Mouse (Mus musculus) left cerebral cortex, postnatal 36 days (tissue): Measurements from ENCODE around the gene Rpl3. TPM values are rescaled to one million over a fixed set of nuclear protein-coding genes. Genes with fewer than 3 reads are reported as not detected.

ENCODE experiments used
- DNase-seq, 2 experiments: peaks; one replicate each; pipeline ENCODE4 v3.0.0; 2021 to 2022; ENCODE audit warnings: low spot score in 2 of 2, mixed read lengths in 1 of 2
- intact Hi-C: fragments of 180-260 bp; cut with DNase I; formaldehyde crosslinking; loops from one replicate; pipeline ENCODE4 v1.15.1; 2025
- microRNA-seq: library from miRNA; unstranded; fragments of <30 nt; microRNA quantifications from one replicate; pipeline ENCODE4 v1.2.0, GENCODE M21; 2022
- total RNA-seq, 2 experiments: library from RNA; stranded (reverse); gene quantifications; 2 replicates each; pipeline ENCODE4 v1.2.3; 2021

Gene Rpl3
- total RNA-seq, 2 experiments from 2014 or later: 416 to 501 TPM

DNA sequence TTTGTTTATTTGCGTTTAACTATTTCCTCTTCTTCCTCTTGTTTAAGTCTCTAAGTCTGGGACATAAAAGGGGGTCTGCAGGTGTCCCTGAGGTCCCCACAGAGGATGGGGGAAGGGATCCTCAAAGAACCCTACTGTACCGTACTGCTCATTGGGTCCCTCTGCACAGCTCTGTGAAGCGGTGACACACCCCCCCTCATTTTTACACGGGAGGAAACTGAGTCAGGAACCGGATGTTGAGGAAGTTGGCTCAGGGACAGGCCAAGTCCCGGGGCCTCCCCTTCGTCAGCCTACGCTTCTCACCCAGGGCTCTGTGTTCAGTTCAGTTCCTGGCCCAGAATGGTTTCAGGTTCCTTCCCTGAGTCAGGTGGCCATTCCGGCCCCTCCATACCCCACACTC lies 39.9 kb downstream of the Rpl3 start:
- no peak for DNase-seq

GRCm38 (mm10) chr15:80051092-80051761 lies 40.4 kb downstream of the Rpl3 start:
- intact Hi-C loops: no loop called here
- DNase-seq: no peak

More for the DNA sequence above, 39.9 kb downstream of the Rpl3 start:
- intact Hi-C loops: no loop called here

DNA sequence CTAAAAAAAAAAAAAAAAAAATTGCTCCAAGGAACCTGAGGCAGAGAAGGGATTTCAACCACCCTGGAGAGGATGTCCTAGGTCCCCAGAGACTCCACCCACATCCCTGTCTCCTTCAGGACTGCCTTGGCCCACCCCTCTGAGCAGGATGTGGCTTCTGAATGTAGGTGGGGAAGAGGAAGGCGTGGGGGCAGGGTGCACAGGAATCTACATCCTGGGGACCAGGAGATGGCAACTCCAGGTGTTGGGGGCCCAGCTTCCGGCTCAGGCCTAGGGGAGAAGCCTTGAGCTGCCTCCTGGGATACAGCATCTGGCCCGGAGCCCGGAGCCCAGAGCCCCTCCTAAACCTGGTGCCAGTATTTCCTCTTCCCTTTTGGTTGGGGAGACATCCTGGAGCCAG lies 41.6 kb downstream of the Rpl3 start:
- intact Hi-C loops: no loop called here
- DNase-seq: no peak

DNA sequence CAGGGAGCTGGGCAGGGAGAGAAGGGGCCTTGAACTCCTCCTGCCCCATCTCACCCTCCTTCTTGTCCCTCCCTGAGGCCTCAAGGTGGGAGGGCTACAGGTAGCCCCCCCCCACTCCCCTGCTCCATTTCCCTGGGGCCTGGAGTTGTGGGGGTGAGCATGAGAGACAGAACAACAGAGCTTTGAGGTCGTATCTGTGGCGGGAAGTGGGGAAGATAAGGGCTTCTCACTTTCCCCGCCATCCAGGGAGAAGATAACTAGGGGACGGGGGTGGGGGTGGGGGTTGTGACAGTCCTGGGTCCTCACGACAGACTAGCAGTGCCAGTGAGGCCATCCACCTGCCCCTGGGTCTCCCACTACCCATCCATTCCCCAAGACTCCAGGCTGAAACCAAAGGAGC lies 43.7 kb downstream of the Rpl3 start:
- intact Hi-C loops: no loop called here
- no peak for DNase-seq

DNA sequence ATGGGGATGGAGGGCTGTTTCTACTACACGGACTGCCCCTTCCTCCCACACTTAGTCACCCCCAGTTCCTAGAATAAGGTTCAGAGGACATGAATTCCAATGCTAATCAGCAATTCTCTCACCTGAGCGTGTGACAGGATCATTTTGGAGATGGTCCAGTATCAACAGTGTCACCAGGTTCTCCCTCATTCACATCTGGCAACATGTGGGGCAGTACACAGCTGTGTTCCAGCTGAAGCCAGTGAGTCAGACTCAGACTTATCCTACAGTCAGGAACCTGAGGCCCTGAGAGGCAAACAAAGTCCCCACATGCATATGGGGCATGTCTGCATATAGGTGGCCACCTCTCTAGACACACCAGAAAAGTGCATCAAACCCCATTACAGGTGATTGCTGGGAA lies 44.4 kb downstream of the Rpl3 start:
- intact Hi-C loops: no loop called here
- no peak for DNase-seq

DNA sequence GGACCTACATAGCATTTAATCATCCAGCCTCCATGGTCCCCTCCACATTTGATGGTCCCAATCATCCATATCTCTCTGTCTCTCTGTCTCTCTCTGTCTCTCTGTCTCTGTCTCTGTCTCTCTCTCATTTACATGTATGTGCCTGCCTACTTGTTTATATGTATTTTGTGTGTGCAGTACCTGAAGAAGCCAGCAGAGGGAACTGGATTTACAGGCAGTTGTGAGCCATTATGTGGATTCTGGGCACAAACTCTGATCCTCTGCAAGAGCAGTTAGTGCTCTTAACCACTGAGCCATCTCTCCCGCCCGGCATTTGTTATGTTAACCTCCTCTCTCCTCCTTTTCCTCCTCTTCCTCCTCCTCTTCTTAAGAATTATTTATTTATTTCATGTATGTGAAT lies 45.9 kb downstream of the Rpl3 start:
- intact Hi-C loops: no loop called here
- no peak for DNase-seq

DNA sequence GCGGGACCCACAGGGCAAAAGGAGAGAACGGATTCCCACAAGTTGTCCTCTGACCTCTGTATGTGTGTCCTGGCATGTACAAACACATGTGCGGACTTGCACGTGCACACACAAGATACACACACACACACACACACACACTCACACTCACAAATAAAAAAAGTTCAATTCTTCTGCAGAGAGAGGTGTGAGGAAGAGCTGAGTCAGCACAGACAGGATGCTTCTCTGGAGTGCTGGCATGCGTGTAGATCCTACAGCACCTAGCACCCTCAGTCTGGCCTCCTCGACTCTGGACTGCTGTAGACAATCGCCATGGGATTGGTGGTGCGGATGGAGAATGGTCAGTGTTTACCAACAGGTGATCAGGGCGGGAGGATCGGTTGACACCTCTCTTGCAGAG lies 47.4 kb downstream of the Rpl3 start:
- DNase-seq: no peak
- intact Hi-C loops: no loop called here

- intact Hi-C loops: no loop called here
Measured at GRCm38 (mm10) chr15:80042152-80042551, 49.5 kb downstream of the Rpl3 start.

DNA sequence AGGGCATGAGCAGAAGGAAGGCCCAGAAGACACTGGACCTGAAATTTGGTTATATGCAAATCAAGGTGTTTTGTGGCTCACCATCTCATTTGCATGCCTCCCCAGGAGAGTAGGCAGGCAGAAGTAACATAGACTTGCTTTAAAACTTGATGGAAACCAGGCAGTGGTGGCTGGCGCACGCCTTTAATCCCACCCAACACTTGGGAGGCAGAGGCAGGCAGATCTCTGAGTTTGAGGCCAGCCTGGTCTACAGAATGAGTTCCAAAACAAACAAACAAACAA lies 53.6 kb downstream of the Rpl3 start:
- DNase-seq: no peak
- intact Hi-C loops: no loop called here

More at GRCm38 (mm10) chr15:80042152-80042551, 49.5 kb downstream of the Rpl3 start:
- DNase-seq: no peak

DNA sequence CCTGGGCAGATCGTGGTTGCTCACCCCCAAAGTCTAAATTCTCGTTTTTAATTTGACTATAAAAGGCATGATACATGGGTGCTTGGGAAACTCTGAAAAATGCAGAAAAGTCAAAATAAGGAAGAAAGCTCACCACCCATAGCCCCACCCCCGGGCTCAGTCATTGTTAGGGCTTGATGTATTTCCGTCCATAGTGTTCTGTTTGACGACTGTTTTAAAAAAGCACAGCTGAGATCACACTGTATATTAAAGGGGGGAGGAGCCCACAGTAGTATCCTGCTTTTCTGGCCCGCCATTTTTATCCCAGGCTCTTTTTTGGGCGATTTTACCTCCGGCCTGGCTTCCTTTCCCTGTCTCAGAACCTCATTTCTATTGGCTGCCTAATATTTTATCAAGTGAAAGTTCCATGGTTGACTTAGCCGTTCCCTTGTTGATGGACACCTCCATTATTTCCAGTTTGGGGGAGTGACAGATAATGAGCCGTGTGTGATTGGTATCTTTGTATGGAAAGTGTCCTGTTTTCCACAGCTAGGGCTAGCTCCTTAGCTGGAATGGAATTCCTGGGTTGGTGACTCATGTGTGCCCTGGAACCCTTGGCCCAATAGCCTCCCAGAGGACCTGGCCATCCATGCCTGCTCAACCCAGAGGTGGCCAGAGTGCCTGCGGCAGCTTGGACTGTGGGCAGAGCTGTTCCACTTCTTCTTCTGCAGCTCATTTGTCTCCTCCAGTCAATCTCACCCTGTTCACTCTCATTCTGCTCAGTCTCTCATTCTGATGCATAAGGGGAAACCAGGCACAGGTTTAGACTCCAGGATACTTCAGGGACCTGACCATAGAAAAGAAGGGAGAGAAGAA lies 54.2 kb downstream of the Rpl3 start:
- no peak for DNase-seq

DNA sequence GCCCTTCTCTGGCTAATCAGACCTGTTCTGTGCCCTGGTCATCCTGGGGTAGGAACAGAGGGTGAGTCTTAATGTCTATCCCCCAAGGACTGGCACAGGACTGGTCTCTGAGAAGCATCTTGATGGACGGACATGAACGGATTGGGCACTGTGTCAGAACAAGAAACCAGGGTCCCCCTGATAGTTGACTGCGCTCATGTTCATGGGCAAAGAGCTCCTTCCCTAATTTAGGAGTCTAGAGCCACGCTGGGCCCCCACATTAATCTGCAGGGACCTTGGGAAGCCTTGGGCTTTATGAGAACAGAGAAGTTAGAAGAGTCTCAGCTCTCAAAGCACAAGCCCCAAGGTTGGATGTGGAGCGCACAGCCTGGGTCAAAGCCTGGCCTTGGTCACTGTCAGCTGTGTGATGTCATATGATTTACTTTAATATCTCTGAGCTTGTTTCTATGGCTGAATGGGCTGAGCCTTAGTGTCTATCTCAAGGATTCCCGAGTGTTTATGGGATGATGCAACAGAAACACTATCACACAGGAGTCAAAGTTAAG lies 56.3 kb downstream of the Rpl3 start:
- intact Hi-C loops: no loop called here
- DNase-seq: no peak

More for the DNA sequence above, 54.2 kb downstream of the Rpl3 start:
- intact Hi-C loops: no loop called here

DNA sequence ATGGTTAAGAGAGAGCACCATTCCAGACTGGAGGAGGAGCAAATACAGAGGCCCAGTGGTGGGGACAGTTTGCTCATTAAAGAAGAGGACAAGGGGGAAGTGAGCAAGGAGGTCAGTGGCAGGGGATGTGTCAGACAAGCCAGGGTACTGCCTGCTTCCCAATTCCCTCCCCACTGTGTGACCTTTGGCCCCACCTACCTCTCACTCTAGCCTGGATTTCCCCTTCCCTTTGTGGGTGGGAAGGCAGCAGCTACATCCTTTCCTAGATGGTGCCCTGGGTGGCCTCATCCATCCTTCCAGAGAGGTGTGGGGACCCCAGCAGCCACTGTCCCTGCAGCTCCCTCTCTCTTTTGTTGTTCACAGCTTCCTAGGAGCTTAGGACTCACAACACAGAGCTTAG lies 56.8 kb downstream of the Rpl3 start:
- no peak for DNase-seq
- intact Hi-C loops: no loop called here

DNA sequence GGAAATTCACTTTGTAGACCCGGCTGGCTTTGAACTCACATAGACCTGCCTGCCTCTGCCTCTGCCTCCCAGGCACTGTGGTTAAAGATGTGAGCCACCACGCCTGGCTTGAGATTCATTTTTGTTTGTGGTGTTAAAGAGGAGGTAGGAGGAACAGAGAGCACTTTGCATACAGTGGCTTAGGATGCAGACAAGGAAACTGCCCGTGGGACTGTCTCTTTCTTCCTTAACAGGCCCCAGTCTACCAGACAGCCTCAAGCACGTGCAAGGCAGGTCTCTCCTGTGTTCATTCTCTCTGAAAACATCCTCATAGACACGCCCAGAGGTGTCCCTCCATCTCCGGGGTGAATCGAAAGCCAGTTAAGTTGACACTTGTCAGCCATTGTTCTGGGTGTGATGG lies 57.3 kb downstream of the Rpl3 start:
- no peak for DNase-seq
- intact Hi-C loops: no loop called here

DNA sequence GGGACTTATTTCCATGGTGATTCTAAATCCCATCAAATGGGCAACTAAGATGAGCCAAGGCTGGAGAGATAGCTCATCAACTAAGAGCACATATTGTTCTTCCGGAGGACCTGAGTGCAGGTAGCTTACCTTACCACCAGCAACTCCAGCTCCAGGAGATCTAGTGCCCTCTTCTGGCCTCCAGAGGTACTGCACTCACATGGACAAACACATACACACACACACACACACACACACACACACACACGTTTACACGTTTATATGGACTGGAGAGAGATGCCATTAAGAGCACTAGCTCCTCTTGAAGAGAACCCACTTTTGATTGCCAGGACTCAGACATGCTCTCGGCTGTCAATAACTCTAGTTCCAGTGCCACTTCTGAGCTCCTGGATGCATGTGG lies 60.5 kb downstream of the Rpl3 start:
- intact Hi-C loops: no loop called here

GRCm38 (mm10) chr15:80030399-80030798 lies 61.3 kb downstream of the Rpl3 start:
- intact Hi-C loops: no loop called here
- no peak for DNase-seq

More for the DNA sequence above, 60.5 kb downstream of the Rpl3 start:
- no peak for DNase-seq

DNA sequence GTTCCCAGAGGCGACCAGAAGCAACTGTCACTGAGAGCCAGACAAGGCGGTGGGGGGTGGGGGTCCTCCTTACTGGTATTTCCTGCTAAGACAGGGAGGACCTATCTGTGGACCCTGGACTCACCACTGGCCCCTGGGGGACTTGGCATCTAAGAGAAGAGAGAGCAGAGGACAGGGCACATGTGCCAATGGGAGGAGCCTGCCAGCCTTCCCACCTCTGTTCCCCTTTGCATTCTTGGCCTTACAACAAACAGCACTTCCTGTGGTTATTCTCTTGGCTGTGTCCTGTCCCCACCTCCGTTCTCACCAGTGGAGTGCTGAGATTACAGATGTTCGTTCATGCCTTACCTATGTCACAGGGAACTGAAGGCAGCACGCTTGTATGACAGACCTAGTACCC lies 62.8 kb downstream of the Rpl3 start:
- no peak for DNase-seq
- intact Hi-C loops: no loop called here

Small RNA genes within 50 kb of the gene (microRNA-seq; reads per million reads assigned to microRNA genes)
- gene Snord43: 53.3 reads per million, percentile 51 among the genes with 10 or more reads in this experiment

Other genes starting within 250 kb of the Rpl3 start
- 1 to 10 TPM; 4.9 to 5.1 TPM for gene Apobec3, start 200.2 kb downstream of the Rpl3 start, total RNA-seq
- gene Cbx7, start 120.7 kb downstream of the Rpl3 start, total RNA-seq: 10 to 100 TPM; 40.5 to 46.5 TPM
- 10 to 100 TPM; 31.3 to 32.4 TPM for gene Pdgfb, start 76.9 kb downstream of the Rpl3 start, total RNA-seq
- 100 to 1,000 TPM; 424 to 526 TPM for gene Syngr1, start 534 bp downstream of the Rpl3 start, total RNA-seq
- gene Tab1, start 41.3 kb upstream of the Rpl3 start, total RNA-seq: 10 to 100 TPM; 23.1 to 30.4 TPM
- 100 to 1,000 TPM; 119 to 126 TPM for gene Mgat3, start 81.9 kb upstream of the Rpl3 start, total RNA-seq
- gene Mief1, start 142.2 kb upstream of the Rpl3 start, total RNA-seq: 10 to 100 TPM; 32.4 to 33.7 TPM
- gene AC140267.1, start 144.0 kb upstream of the Rpl3 start, total RNA-seq: 10 to 100 TPM; 13.7 to 17.3 TPM
- gene Atf4, start 163.3 kb upstream of the Rpl3 start, total RNA-seq: 100 to 1,000 TPM in 1 of 2 experiments, 10 to 100 TPM in 1; 99.7 to 113 TPM
- 10 to 100 TPM; 40.9 to 41.1 TPM for gene Rps19bp1, start 172.4 kb upstream of the Rpl3 start, total RNA-seq
- gene Cacna1i, start 195.4 kb upstream of the Rpl3 start, total RNA-seq: 10 to 100 TPM; 73.2 to 73.7 TPM